Mouse (Mus musculus): ENCODE results near the gene Uqcc2. TPM values are rescaled to one million over a fixed set of nuclear protein-coding genes. Genes with fewer than 3 reads are reported as not detected.

The Uqcc2 gene
- total RNA-seq (2017) = 32.9 and 33.4 TPM in 2 replicates

GRCm38 (mm10) chr17:27133551-27134141, at the start of gene Uqcc2:
Gene Uqcc2 (minus strand): TSS chr17:27133916.
- peak; percentile 81 for ATAC-seq (ENCODE audit: extremely low read depth, insufficient number of reproducible peaks, low FRiP score, poor library complexity, severe bottlenecking)

DNA sequence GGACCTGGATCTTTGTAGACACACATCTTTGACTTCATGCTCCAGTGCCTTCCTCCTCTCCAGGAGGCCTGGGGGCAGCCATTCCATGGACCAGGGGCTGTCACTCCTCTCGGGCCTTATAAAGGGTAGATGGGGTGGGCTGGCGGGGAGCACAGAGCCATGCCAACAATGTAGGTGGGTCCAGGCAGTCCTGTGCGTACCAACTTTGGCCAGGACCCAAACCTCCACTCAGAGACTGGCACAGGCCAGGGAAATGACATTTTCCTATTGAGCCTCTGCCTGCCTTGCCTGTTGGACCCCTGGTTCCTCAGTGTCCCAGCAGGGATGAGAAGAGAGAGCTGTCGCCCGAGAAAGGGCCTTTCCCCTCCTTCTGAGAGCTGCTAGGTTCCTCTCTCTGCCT, 48.7 kb upstream of the Uqcc2 start:
- ATAC-seq (ENCODE audit: extremely low read depth, insufficient number of reproducible peaks, low FRiP score, poor library complexity, severe bottlenecking) = no peak

DNA sequence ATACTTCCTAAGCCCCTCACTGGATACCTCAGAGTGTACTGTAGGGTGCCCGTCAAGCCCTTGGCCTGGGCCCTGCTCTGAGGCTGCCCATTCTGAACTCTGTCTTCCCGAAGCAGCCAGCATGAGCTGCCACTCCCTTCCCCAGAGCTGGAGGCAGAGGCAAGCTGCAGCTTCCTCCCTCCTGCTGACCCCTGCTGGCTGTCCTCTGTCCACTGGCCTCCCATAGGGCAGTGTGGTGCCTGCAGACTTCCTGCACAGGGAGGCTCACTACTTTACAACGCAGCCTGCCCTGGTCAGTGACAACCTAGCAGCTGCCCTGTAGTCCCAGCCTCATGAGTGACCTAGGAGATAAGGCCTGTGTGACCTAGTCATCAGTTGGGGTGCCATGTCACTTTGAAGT, 48.0 kb upstream of the Uqcc2 start:
- ATAC-seq (ENCODE audit: extremely low read depth, insufficient number of reproducible peaks, low FRiP score, poor library complexity, severe bottlenecking) = no peak

GRCm38 (mm10) chr17:27179681-27180280, 46.1 kb upstream of the Uqcc2 start:
- no peak for ATAC-seq (ENCODE audit: extremely low read depth, insufficient number of reproducible peaks, low FRiP score, poor library complexity, severe bottlenecking)

GRCm38 (mm10) chr17:27178427-27179177, 44.9 kb upstream of the Uqcc2 start:
- no peak for ATAC-seq (ENCODE audit: extremely low read depth, insufficient number of reproducible peaks, low FRiP score, poor library complexity, severe bottlenecking)

GRCm38 (mm10) chr17:27178019-27178418, 44.3 kb upstream of the Uqcc2 start:
- ATAC-seq (ENCODE audit: extremely low read depth, insufficient number of reproducible peaks, low FRiP score, poor library complexity, severe bottlenecking) = no peak

DNA sequence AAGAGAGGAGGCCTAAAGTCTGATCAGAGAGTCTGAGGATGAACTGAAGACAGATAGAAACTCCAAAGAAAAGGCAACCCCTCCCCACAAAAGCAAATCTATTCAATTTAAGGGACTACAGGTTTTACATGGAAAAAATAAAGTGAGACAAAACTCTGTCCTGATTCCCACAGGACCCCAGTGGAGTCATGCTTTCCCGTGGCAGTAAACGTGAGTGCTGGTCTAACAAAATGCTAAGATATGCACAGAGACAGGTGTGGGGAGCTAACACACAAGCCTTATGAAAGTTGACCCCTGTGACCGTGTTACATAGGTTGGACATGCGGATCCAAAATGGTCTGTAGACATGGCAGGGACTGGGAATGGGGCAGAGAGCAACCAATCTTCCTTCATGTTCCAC, 43.0 kb upstream of the Uqcc2 start:
- ATAC-seq (ENCODE audit: extremely low read depth, insufficient number of reproducible peaks, low FRiP score, poor library complexity, severe bottlenecking) = no peak

DNA sequence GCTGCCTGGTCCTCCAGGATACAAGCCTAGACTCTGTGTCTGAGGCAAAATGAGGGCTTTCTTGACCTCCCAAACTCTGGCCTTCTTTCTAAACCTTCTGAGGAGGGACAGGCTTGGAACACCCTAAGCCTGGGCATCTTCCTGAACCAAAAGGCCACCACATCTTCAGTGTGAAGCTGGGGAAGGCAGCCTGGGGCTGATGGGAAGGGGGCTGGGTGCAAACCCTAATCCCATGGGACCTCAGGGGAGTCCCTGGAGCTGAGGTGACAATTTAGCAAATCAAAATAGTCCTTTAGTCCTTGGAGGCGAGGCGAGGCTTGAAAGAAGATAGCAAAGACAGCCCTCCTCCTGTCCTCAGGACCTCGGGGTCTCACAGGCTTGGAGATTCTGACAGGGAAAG, 42.6 kb upstream of the Uqcc2 start:
- no peak for ATAC-seq (ENCODE audit: extremely low read depth, insufficient number of reproducible peaks, low FRiP score, poor library complexity, severe bottlenecking)

DNA sequence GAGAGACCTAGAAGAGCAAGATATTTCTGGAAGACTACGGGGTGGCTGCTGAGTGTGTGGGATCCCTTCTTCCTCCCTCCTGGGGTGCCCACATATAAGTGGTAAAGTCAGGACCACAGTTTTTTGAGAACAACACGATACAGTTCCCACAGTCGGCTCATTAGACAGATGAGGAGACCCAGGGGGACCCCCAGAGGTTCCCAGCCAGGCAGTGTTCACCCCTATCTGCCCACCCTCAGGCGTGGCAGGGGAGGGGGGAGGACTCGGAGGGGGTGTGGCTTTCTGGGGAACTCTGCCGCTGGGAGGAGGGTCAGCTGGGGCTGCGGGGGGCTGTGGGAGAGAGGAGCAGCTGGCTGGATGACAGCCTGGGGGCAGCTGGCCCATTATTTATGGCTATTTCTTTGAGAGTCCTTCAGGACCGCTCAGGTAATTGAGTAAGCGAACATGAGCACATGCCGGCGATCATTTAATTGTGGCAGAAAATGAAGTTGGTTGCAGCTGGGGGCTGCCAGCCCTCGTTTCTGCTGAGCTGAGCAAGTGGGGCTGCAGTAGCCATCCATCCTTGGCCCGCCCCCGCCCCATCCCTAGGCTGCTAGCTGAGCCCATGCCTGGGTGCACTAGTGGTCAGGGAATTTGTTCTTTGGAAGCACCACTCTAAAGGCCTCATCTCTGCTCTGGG, 41.6 kb upstream of the Uqcc2 start:
- no peak for ATAC-seq (ENCODE audit: extremely low read depth, insufficient number of reproducible peaks, low FRiP score, poor library complexity, severe bottlenecking)

DNA sequence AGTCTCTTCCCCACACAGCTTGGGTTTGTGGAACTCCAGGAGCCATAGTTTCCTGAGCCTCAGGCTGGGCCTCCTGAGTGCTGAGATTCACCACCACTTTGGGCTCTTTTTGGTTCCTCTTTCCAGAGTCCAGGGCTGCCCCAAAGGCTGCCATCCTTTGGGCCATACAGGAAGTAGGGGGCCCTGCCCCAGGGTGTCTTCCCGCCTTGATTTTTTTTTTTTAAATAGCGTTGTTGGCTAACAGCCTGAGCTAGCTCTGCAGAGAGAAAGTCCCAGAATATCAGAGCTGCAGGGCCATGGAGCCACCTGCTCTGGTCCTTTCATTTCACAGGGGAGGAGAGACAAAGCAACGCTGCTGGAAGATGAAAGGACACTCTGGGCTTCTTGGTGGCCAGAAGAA, 40.0 kb upstream of the Uqcc2 start:
- ATAC-seq (ENCODE audit: extremely low read depth, insufficient number of reproducible peaks, low FRiP score, poor library complexity, severe bottlenecking) = no peak

- no peak for ATAC-seq (ENCODE audit: extremely low read depth, insufficient number of reproducible peaks, low FRiP score, poor library complexity, severe bottlenecking)
Observed at GRCm38 (mm10) chr17:27172459-27172858, 38.7 kb upstream of the Uqcc2 start.

DNA sequence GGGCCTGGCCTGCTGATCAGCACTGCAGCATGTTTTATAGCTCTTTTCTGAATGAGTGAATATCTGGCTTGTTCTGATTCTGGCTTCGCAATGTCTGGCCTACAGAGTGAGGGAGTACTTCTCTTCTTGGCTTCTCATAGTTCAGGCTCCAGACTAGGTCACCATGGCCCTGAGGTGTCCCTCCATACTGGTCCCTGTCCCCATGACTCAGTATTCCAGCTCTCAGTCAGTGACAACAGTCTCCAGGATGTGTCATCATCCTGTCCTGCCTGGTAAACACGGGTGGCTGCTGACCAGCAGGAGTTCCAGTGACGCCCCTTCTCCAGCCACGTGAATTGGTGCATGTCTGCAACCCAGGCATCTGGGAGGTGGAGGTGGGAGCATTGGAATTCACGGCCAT, 37.4 kb upstream of the Uqcc2 start:
- no peak for ATAC-seq (ENCODE audit: extremely low read depth, insufficient number of reproducible peaks, low FRiP score, poor library complexity, severe bottlenecking)

- ATAC-seq (ENCODE audit: extremely low read depth, insufficient number of reproducible peaks, low FRiP score, poor library complexity, severe bottlenecking) = no peak
Observed at GRCm38 (mm10) chr17:27169952-27170695, 36.4 kb upstream of the Uqcc2 start.

DNA sequence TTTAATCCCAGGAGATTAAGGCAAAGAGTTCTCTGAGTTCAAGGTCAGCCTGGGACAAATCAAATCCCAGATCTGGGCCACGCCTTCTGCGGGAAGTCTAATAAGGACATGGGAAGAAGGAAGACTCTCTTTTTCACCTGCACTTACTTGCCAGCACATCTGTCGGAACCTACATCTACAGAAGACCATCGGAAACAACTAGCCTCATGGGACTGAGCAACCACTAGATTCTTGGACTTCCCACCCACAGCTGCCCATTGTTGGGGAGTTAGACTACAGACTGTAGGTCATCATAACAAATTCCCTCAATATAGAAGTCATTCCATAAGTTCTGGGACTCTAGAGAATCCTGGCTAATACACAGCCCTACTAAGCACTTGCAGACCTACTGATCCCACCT, 34.9 kb upstream of the Uqcc2 start:
- ATAC-seq (ENCODE audit: extremely low read depth, insufficient number of reproducible peaks, low FRiP score, poor library complexity, severe bottlenecking) = no peak

DNA sequence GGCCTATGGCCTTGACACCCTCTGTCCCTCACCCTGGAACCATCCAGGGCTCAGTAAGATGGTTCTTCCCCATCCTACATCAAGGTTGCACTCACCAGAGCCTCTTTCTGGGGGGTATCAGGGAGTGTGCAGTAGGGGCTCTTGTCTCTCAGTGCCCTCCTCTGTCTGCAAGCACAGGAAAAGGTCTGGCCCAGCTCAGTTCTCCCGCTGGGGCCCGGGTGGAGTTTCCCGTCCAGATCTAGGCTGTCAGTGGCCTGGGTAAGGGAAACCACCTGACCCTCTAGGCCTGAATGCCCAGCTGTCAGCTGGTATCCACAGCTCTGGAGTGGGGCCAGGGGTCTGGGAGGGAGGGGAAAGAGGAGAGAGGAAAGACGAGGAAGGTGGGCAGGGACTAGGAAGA, 33.8 kb upstream of the Uqcc2 start, which contains the start of gene Ip6k3:
TSS of gene Ip6k3 (minus strand) at position 251 of the 400 bp plus-strand sequence.
- no peak for ATAC-seq (ENCODE audit: extremely low read depth, insufficient number of reproducible peaks, low FRiP score, poor library complexity, severe bottlenecking)

- ATAC-seq (ENCODE audit: extremely low read depth, insufficient number of reproducible peaks, low FRiP score, poor library complexity, severe bottlenecking) = no peak
Observed at GRCm38 (mm10) chr17:27166901-27167300, 33.2 kb upstream of the Uqcc2 start.

GRCm38 (mm10) chr17:27165054-27165773, 31.5 kb upstream of the Uqcc2 start:
- ATAC-seq (ENCODE audit: extremely low read depth, insufficient number of reproducible peaks, low FRiP score, poor library complexity, severe bottlenecking) = no peak

GRCm38 (mm10) chr17:27160905-27161304, 27.2 kb upstream of the Uqcc2 start:
- ATAC-seq (ENCODE audit: extremely low read depth, insufficient number of reproducible peaks, low FRiP score, poor library complexity, severe bottlenecking) = no peak

Measured in neutrophil, adult 5-6 weeks (primary cell).